24 mouse cellular contexts compared by ENCODE assay signal in genomic region chr9:104038266-104038665, GRCm38 (mm10). TPM values are rescaled to one million over a fixed set of nuclear protein-coding genes. Genes with fewer than 3 reads are reported as not detected.
"Had no signal": no experiment of that assay in that cellular context is flagged by ENCODE, and none has a peak within 500 bp of the region (broad histone marks: within the 10 kb centered on the region; RNA-seq: fewer than 3 reads in every experiment).

No protein-coding gene starts in this region.

- H3K4me1 ChIP-seq: lung, embryonic 15.5 days; midbrain, embryonic 13.5 days; midbrain, embryonic 15.5 days; neural tube, embryonic 12.5 days; stomach, embryonic 15.5 days had no signal

- H3K27ac ChIP-seq: lung, embryonic 15.5 days; macrophage; midbrain, embryonic 13.5 days; midbrain, embryonic 15.5 days; neural tube, embryonic 12.5 days; stomach, embryonic 15.5 days; stomach, postnatal 0 days had no signal

- H3K9ac ChIP-seq: lung, embryonic 15.5 days; midbrain, embryonic 13.5 days; midbrain, embryonic 15.5 days; neural tube, embryonic 12.5 days; stomach, embryonic 15.5 days had no signal

- H3K4me2 ChIP-seq: lung, embryonic 15.5 days; midbrain, embryonic 11.5 days; midbrain, embryonic 13.5 days; midbrain, embryonic 15.5 days; neural tube, embryonic 12.5 days; stomach, embryonic 15.5 days had no signal

- DNase-seq: lung, postnatal 14 days; lung, postnatal 36 days; right cerebral cortex, postnatal 14 days; thymus, adult 2 months; thymus, postnatal 25 days; thymus, postnatal 4 days had no signal

- H3K27me3 ChIP-seq: lung, embryonic 15.5 days; megakaryocyte, embryonic 14.5 days; midbrain, embryonic 13.5 days; midbrain, embryonic 15.5 days; neural tube, embryonic 12.5 days; stomach, embryonic 15.5 days had no signal

- H3K4me3 ChIP-seq: lung, embryonic 15.5 days; megakaryocyte, embryonic 14.5 days; midbrain, embryonic 13.5 days; midbrain, embryonic 15.5 days; neural tube, embryonic 12.5 days; stomach, embryonic 15.5 days had no signal

- ATAC-seq: lung, postnatal 0 days; midbrain, embryonic 13.5 days; midbrain, embryonic 15.5 days had no signal

- H3K9me3 ChIP-seq: lung, embryonic 15.5 days; megakaryocyte, embryonic 14.5 days; midbrain, embryonic 13.5 days; midbrain, embryonic 15.5 days; neural tube, embryonic 12.5 days; stomach, embryonic 15.5 days had no signal

- H3K36me3 ChIP-seq: midbrain, embryonic 15.5 days; stomach, embryonic 15.5 days had no signal

RNA-seq across cellular contexts. Expression of gene Gm28305, which starts 2.2 kb away (rescaled TPM):
- total RNA-seq: megakaryocyte progenitor cell, adult 5-6 weeks; midbrain, postnatal 0 days; monocyte, adult 5-6 weeks; neutrophil, adult 5-6 weeks had no signal
- polyA plus RNA-seq: lung, embryonic 15.5 days; lung, postnatal 0 days; macrophage; midbrain, embryonic 11.5 days; midbrain, embryonic 13.5 days; midbrain, embryonic 15.5 days; midbrain, postnatal 0 days; neural tube, embryonic 12.5 days; neural tube, embryonic 14.5 days; spleen, adult 2 months; stomach, embryonic 15.5 days; stomach, postnatal 0 days; testis, adult 2 months; thymus, adult 2 months; urinary bladder, adult 2 months had no signal
